Mouse (Mus musculus): ENCODE results near the gene Bcl2l1. TPM values are rescaled to one million over a fixed set of nuclear protein-coding genes. Genes with fewer than 3 reads are reported as not detected.

The Bcl2l1 gene
- polyA plus RNA-seq, 1 experiment = 207 TPM

- no peak overlapping the region for H3K27ac ChIP-seq (ENCODE audit: control insufficient read depth, insufficient read depth, low read length)
- 31% methylated on average over 10 of the region's 10 CpGs for WGBS
- H3K27me3 ChIP-seq (ENCODE audit: control insufficient read depth, insufficient read depth, low read length) = peaks cover 22% of the 10 kb centered on the region
- DNase-seq = no peak
- peaks cover 20% of the 10 kb centered on the region for H3K4me1 ChIP-seq (replicated peaks; ENCODE audit: control insufficient read depth, insufficient read depth, low read length)
- TF ChIP-seq POLR2A (IDR thresholded peaks at IDR 0.05; ENCODE audit: control insufficient read depth, extremely low read depth, insufficient read depth, low read length, poor library complexity) (no peak), CTCF (IDR thresholded peaks at IDR 0.05; ENCODE audit: borderline replicate concordance, control insufficient read depth, extremely low read depth, insufficient read depth, low read length, poor library complexity) (no peak)
- H3K36me3 ChIP-seq (ENCODE audit: control insufficient read depth, insufficient read depth, low read length) = no peaks in the 10 kb centered on the region
- no peak overlapping the region for H3K4me3 ChIP-seq (ENCODE audit: control insufficient read depth, insufficient read depth, low read length)
Measured at GRCm38 (mm10) chr2:152734501-152734900, 97.0 kb downstream of the Bcl2l1 start.

GRCm38 (mm10) chr2:152733201-152733600 lies 98.3 kb downstream of the Bcl2l1 start:
- H3K27ac ChIP-seq (ENCODE audit: control insufficient read depth, insufficient read depth, low read length) = no peak overlapping the region
- DNase-seq = no peak
- no peak for TF ChIP-seq CTCF (IDR thresholded peaks at IDR 0.05; ENCODE audit: borderline replicate concordance, control insufficient read depth, extremely low read depth, insufficient read depth, low read length, poor library complexity)
- no peak for TF ChIP-seq POLR2A (IDR thresholded peaks at IDR 0.05; ENCODE audit: control insufficient read depth, extremely low read depth, insufficient read depth, low read length, poor library complexity)
- no peak overlapping the region for H3K4me3 ChIP-seq (ENCODE audit: control insufficient read depth, insufficient read depth, low read length)
- peaks cover 16% of the 10 kb centered on the region for H3K4me1 ChIP-seq (replicated peaks; ENCODE audit: control insufficient read depth, insufficient read depth, low read length)
- peaks cover 21% of the 10 kb centered on the region for H3K27me3 ChIP-seq (ENCODE audit: control insufficient read depth, insufficient read depth, low read length)
- H3K36me3 ChIP-seq (ENCODE audit: control insufficient read depth, insufficient read depth, low read length) = no peaks in the 10 kb centered on the region
- WGBS = 90% methylated on average over 2 of the region's 2 CpGs

Other genes starting within 250 kb of the Bcl2l1 start
- not detected in 2 replicates for gene Defb45, start 232.3 kb downstream of the Bcl2l1 start, polyA plus RNA-seq (2012; rRNA removed)
- not detected in 2 replicates for gene Defb36, start 227.4 kb downstream of the Bcl2l1 start, polyA plus RNA-seq (2012; rRNA removed)
- 1.7 and 2.0 TPM in 2 replicates for gene Defb25, start 208.7 kb downstream of the Bcl2l1 start, polyA plus RNA-seq (2012; rRNA removed)
- gene Rem1, start 204.8 kb downstream of the Bcl2l1 start, polyA plus RNA-seq (2012; rRNA removed) = 2.9 and 3.3 TPM in 2 replicates
- 270 and 324 TPM in 2 replicates for gene H13, start 162.3 kb downstream of the Bcl2l1 start, polyA plus RNA-seq (2012; rRNA removed)
- gene Mcts2, start 144.7 kb downstream of the Bcl2l1 start, polyA plus RNA-seq (2012; rRNA removed) = 4.2 and 4.4 TPM in 2 replicates
- gene Id1, start 95.5 kb downstream of the Bcl2l1 start, polyA plus RNA-seq (2012; rRNA removed) = 54.6 and 66.4 TPM in 2 replicates
- gene Cox4i2, start 77.6 kb downstream of the Bcl2l1 start, polyA plus RNA-seq (2012; rRNA removed) = 1.6 and 1.9 TPM in 2 replicates
- 16.1 and 19.1 TPM in 2 replicates for gene Tpx2, start 16.2 kb upstream of the Bcl2l1 start, polyA plus RNA-seq (2012; rRNA removed)
- 0.20 and 0.34 TPM in 2 replicates for gene Mylk2, start 79.6 kb upstream of the Bcl2l1 start, polyA plus RNA-seq (2012; rRNA removed)
- gene Foxs1, start 101.5 kb upstream of the Bcl2l1 start, polyA plus RNA-seq (2012; rRNA removed) = 7.7 and 8.6 TPM in 2 replicates
- 3.8 and 5.7 TPM in 2 replicates for gene Dusp15, start 120.0 kb upstream of the Bcl2l1 start, polyA plus RNA-seq (2012; rRNA removed)
- 2.0 and 2.1 TPM in 2 replicates for gene Ttll9, start 130.8 kb upstream of the Bcl2l1 start, polyA plus RNA-seq (2012; rRNA removed)
- gene Pdrg1, start 183.7 kb upstream of the Bcl2l1 start, polyA plus RNA-seq (2012; rRNA removed) = 68.0 and 93.1 TPM in 2 replicates
- gene Xkr7, start 200.1 kb upstream of the Bcl2l1 start, polyA plus RNA-seq (2012; rRNA removed) = 0.06 and 0.16 TPM in 2 replicates
- gene Ccm2l, start 234.2 kb upstream of the Bcl2l1 start, polyA plus RNA-seq (2012; rRNA removed) = 4.9 and 9.2 TPM in 2 replicates